Mouse (Mus musculus) adrenal gland, adult 10 weeks (tissue): ENCODE measurements around the gene Cln6. TPM values are rescaled to one million over a fixed set of nuclear protein-coding genes. Genes with fewer than 3 reads are reported as not detected.

Source experiments
- polyA plus RNA-seq: library from polyadenylated mRNA; stranded (reverse); fragments of 350-450 nt; fragmentation: Illumina TruSeq; extraction: RNeasy Lipid Tissue Mini Kit (QIAGEN cat#74804); gene quantifications from one replicate; pipeline ENCODE4 v1.2.3, GENCODE M21; 2014; ENCODE audit warnings: low read depth, low replicate concordance

Gene Cln6
- polyA plus RNA-seq, result 4.7 TPM

DNA sequence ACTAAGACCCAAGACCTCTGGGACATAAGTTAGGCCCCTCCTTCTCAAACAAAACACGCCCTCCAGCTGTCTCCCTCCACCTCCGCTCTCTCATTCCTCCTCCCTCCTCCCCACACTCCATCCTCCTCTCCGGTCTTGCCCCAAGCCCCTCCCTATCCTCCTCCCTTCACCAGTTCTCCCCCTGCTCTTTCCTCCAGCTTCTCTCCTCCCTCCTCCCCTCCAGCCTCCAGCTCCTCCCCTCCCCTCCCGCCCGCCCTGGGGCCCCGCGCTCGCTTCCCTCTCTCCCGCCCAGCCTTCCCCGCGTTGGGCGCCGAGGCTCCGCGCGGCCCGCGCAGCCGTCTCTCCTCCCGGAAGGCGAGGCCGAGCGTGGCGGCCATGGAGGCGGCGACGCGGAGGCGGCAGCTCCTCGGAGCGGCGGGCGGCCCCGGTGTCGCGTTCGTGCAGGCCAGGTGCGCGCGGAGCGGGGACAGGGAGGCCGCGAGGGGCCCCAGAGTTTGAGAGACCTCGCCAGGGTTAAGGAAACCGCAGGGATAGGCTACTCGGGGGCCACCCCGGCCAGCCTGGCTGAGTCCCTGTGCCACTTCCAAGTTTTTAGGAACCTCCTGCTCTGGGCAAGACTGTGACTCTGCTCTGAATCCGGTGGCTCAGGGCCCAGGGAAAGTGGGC, at the start of gene Cln6:
TSS of gene Cln6 (plus strand) at position 280 of the 666 bp plus-strand sequence.

DNA sequence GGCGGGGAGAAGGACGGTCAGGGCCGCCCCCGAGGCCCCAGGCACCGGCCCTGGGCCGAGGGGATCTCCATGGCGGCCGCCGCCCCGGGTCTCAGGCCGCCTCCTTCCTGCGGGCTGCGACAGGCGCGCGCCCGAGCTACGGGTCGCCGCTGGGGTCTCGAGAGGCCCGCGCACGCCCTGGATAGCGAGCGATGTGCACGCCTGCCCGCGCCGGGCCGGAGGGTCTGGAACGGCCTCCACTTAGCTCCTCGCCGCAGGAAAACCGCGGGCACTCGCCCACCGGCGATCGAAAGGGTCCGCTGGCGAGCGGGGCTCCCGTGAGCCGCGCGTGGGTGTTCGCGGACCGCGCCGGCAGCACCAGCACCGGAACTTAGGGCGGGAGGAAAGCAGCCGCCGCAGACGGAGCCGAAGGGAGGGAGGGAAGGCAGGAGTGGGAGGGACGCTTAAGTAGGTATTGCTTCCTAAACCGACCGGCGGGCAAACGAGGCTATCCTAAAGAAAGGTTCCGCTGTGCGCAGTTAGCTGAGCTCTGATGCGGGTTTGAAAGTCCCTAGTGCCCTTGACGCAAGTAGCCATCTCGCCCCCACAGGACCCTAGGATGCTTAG, 27.0 kb upstream of the Cln6 start, which contains the start of gene Fem1b:
TSS of gene Fem1b (minus strand) at position 419 of the 606 bp plus-strand sequence.

GRCm38 (mm10) chr9:62857719-62858261, 19.2 kb downstream of the Cln6 start, which contains the start of gene Calml4:
Gene Calml4 (plus strand): TSS chr9:62858080.

Other genes with a start within 250 kb of the Cln6 start
- 0.17 TPM for gene Itga11, start 161.0 kb upstream of the Cln6 start, polyA plus RNA-seq
- 57.2 TPM for gene Fem1b, start 26.9 kb upstream of the Cln6 start, polyA plus RNA-seq
- gene Calml4, start 19.3 kb downstream of the Cln6 start, polyA plus RNA-seq, result 6.6 TPM
- gene Pias1, start 149.1 kb downstream of the Cln6 start, polyA plus RNA-seq, result 38.2 TPM